Mouse (Mus musculus) embryonic facial prominence, embryonic 10.5 days (tissue): ENCODE data around the gene Tarbp2. TPM values are rescaled to one million over a fixed set of nuclear protein-coding genes. Genes with fewer than 3 reads are reported as not detected.

Source experiments
- DNase-seq: peaks from one replicate; pipeline ENCODE4 v3.0.0-alpha.2; 2017; ENCODE audit warnings: low spot score
- H3K27ac ChIP-seq: fragments of 300-500 bp; sonication (generic); replicated peaks from 2 replicates; pipeline ENCODE4 v1.5.1; 2016; ENCODE audit warnings: mild to moderate bottlenecking
- H3K27me3 ChIP-seq: fragments of 300-500 bp; sonication (generic); replicated peaks from 2 replicates; pipeline ENCODE4 v1.6.1; 2016; ENCODE audit warnings: low read depth, mild to moderate bottlenecking; ENCODE audit not compliant: poor library complexity, severe bottlenecking
- H3K36me3 ChIP-seq: fragments of 300-500 bp; sonication (generic); replicated peaks from 2 replicates; pipeline ENCODE4 v1.6.1; 2016; ENCODE audit warnings: mild to moderate bottlenecking, moderate library complexity
- H3K4me1 ChIP-seq: fragments of 300-500 bp; sonication (generic); 2 replicates; pipeline ENCODE4 v1.6.1; 2016
- H3K4me3 ChIP-seq: fragments of 300-500 bp; sonication (generic); 2 replicates; pipeline ENCODE4 v1.5.1; 2016; ENCODE audit warnings: mild to moderate bottlenecking, moderate library complexity
- H3K9me3 ChIP-seq: fragments of 300-500 bp; sonication (generic); 2 replicates; pipeline ENCODE4 v1.6.1; 2016; ENCODE audit warnings: mild to moderate bottlenecking
- WGBS: fragments of 180-500 bp; shearing (Covaris S2); methylation state at CpG from one replicate; pipeline ENCODE4 v1.1.7; 2016; 5-methylcytosine and 5-hydroxymethylcytosine counted together
- polyA plus RNA-seq: library from polyadenylated mRNA; unstranded; fragments of >200 nt; fragmentation: Nextera tagmentation; extraction: Ambion mirVana; gene quantifications from 2 replicates; pipeline ENCODE4 v1.2.1, GENCODE M21; 2016

Tarbp2 gene
- polyA plus RNA-seq, 1 experiment from 2014 or later = 140 TPM

DNA sequence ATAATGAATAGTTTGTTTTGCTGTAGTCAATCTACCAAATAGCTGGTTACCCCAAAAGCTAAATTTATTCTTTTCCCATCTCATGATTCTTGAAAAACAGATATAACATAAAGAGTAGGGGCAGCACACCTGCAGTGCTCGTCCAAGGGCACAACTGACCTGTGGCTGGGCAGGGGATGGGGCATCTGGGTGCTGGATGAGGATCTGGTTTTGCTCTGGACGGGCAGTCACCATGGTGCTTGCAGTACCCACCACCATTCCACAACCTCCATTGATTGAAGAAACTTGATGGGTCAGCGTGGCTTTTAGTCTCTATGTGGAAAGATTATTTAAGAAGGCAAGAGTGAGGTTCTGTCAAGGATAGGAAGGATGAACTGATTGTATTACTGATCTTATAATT lies 28.3 kb downstream of the Tarbp2 start:
- H3K27me3 ChIP-seq = no peaks in the 10 kb centered on the region
- 89% methylated on average over 3 of the region's 3 CpGs for WGBS
- peaks cover 77% of the 10 kb centered on the region for H3K36me3 ChIP-seq
- no peak for DNase-seq
- H3K4me1 ChIP-seq = no peaks in the 10 kb centered on the region
- no peak overlapping the region for H3K27ac ChIP-seq
- H3K9me3 ChIP-seq = no peaks in the 10 kb centered on the region
- H3K4me3 ChIP-seq = no peak overlapping the region

DNA sequence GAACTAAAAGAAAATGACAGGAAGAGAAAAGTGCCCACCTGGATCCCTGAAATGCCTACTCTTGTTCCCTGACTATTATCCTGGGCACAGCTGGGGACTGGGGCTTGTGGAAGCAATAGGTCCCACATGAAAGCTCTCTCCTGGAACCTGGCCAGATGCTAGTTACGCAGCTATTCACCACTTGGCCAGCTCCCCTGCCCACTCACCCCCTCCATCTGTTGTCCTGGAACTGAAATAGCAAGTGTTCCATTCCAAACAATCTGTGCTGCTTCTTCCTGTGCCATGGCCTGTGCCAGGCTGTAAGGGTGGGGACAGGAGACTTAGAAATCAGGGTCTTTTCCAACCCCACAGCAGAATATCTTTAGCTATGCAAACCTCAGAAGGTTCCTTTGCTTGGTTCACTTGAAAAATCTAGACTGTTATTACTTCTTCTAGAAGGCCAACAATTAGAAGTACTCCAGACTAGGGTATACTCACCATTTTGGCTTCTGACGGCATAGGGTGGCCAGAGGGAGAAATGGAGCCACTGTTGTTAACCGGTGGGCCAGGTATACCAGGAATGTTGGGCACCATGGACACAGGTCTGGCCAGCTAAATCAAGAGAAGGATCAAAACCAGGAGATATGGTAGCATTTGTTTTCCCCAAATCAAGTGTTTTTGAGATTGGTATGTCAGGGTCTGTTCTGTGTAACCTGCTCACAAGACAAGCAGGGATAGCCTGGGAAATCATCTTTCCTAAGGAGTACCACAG lies 28.9 kb downstream of the Tarbp2 start:
- no peaks in the 10 kb centered on the region for H3K27me3 ChIP-seq
- no peaks in the 10 kb centered on the region for H3K4me1 ChIP-seq
- 92% methylated on average over 3 of the region's 3 CpGs for WGBS
- no peak overlapping the region for H3K4me3 ChIP-seq
- DNase-seq = no peak
- no peaks in the 10 kb centered on the region for H3K9me3 ChIP-seq
- H3K36me3 ChIP-seq = peaks cover 77% of the 10 kb centered on the region
- no peak overlapping the region for H3K27ac ChIP-seq

DNA sequence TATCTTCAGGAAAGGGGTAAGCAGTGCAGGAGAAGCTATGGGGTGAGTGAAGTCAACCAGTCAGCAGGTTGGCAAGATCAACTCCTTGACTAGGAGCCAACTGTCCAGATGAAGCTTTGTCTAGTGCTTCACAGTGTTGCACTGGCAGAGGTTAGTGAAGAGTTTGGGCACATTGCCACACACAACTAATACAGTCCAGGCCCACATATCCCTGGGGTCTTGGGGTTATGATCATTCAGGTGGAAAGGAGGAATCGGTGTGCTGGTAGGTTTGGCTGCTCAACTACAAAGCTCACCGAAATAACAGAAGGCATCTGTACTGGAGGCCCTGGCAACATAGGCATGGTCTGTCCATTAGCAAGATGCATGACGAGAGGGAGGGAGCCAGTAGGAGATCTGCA lies 29.5 kb downstream of the Tarbp2 start:
- peaks cover 77% of the 10 kb centered on the region for H3K36me3 ChIP-seq
- DNase-seq = no peak
- no peaks in the 10 kb centered on the region for H3K4me1 ChIP-seq
- no peak overlapping the region for H3K27ac ChIP-seq
- no peaks in the 10 kb centered on the region for H3K27me3 ChIP-seq
- H3K9me3 ChIP-seq = no peaks in the 10 kb centered on the region
- no peak overlapping the region for H3K4me3 ChIP-seq
- 94% methylated on average over 3 of the region's 3 CpGs for WGBS

DNA sequence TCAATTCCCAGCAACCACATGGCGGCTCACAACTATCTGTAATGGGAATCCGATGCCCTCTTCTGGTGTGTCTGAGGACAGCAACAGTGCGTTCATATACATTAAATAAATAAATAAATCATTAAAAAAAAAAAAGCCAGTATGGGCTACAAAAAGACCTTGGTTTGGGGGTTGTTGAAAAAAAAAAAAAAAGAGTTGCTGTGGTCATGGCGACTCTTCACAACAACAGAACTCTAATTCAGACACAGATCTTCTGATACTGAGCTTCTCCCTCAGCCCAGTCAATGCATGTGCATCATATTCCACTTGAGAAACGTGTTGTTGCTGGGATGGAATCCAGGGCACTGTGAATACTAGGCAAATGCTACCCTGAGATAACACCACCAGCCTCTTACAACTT lies 34.6 kb downstream of the Tarbp2 start:
- H3K36me3 ChIP-seq = peaks cover 74% of the 10 kb centered on the region
- H3K4me1 ChIP-seq = no peaks in the 10 kb centered on the region
- 93% methylated on average over 5 of the region's 5 CpGs for WGBS
- no peaks in the 10 kb centered on the region for H3K9me3 ChIP-seq
- no peak for DNase-seq
- no peak overlapping the region for H3K27ac ChIP-seq
- H3K4me3 ChIP-seq = no peak overlapping the region
- H3K27me3 ChIP-seq = no peaks in the 10 kb centered on the region

DNA sequence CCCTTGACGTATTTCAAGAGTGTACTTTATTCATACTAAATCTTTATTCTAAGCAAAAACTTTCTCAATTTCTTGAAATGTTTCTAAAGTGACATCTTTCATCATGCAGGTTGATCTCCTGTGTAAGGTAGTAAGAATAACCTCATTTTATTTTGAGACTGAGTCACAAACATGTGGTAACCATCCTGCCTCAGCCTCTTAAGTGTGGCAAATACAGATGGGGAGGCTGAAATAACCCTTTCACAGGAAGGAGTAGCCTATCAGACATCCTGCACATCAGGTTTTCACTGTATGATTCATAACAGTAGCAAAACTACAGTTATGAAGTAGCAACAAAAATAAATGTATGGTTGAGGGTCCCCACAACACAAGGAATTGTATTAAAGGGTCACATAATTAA lies 37.6 kb downstream of the Tarbp2 start:
- no peaks in the 10 kb centered on the region for H3K27me3 ChIP-seq
- no peaks in the 10 kb centered on the region for H3K9me3 ChIP-seq
- H3K27ac ChIP-seq = no peak overlapping the region
- 95% methylated on average over 1 of the region's 1 CpGs for WGBS
- H3K36me3 ChIP-seq = peaks cover 62% of the 10 kb centered on the region
- DNase-seq = no peak
- no peak overlapping the region for H3K4me3 ChIP-seq
- no peaks in the 10 kb centered on the region for H3K4me1 ChIP-seq

DNA sequence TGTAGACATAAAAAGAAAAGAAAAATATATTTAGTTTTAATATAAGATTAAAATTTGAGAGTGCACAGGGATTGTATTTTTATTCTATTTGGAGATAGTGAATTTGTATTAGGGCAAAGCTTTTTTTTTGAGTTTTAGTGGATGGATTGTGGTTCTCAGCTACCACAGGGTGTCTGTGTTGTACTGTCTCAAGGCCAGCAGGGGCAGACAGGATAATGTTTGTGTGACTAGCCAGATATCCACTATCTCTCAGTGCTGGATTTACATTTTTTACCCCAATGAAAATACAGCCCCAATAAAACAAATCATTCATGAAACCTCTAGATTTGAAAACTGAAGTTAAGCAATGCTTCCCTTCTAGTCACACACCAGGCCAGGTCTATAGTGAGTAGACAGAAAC lies 39.6 kb downstream of the Tarbp2 start:
- Histone ChIP-seq H3K27ac (no peak overlapping the region), H3K9me3 (no peaks in the 10 kb centered on the region), H3K27me3 (no peaks in the 10 kb centered on the region), H3K4me1 (no peaks in the 10 kb centered on the region), H3K36me3 (peaks cover 53% of the 10 kb centered on the region), H3K4me3 (no peak overlapping the region)
- DNase-seq = no peak

DNA sequence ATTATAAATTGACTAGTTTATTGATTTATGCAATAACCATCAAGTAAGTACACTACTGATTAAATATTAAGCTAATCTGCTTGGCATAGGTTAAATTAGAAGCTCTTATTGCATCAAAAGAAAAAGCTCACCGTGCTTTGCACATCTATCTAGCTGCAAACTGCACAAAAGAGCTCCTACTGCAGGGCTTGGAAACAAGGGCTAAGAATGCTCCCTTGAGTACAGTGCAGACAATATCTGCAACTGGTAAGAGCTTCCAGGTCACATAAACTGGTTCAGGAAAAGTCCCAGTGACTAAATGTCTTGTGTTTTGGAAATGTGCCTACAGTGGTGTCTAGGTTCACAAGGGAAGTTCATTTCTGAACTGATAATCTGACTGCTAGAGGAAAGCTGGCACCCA lies 44.5 kb downstream of the Tarbp2 start:
- no peaks in the 10 kb centered on the region for H3K27me3 ChIP-seq
- H3K4me3 ChIP-seq = no peak overlapping the region
- peaks cover 19% of the 10 kb centered on the region for H3K36me3 ChIP-seq
- DNase-seq = no peak
- no peaks in the 10 kb centered on the region for H3K4me1 ChIP-seq
- H3K9me3 ChIP-seq = no peaks in the 10 kb centered on the region
- no peak overlapping the region for H3K27ac ChIP-seq
- 90% methylated on average over 1 of the region's 1 CpGs for WGBS

DNA sequence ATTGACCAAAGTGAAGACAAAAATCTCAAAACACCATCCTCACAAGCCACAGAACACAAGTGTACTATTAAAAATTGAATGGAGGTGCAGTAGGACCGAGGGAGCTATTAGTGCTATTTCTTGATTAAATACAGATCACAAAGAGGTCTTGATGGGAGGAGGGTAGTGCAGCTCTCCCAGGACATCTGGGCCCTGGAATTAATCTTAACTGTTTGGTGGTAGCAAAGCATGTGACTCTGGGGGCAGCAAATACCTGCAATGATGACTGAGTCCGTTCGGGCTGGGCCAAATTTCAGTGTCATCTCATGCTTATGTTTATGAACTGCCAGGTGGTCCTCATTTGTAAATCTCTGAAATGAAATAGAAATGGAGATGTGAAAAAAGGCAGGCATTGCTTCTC lies 45.1 kb downstream of the Tarbp2 start:
- Histone ChIP-seq H3K4me1 (no peaks in the 10 kb centered on the region), H3K9me3 (no peaks in the 10 kb centered on the region), H3K27me3 (no peaks in the 10 kb centered on the region), H3K4me3 (no peak overlapping the region), H3K27ac (no peak overlapping the region), H3K36me3 (peaks cover 19% of the 10 kb centered on the region)
- DNase-seq = no peak
- 86% methylated on average over 3 of the region's 3 CpGs for WGBS

DNA sequence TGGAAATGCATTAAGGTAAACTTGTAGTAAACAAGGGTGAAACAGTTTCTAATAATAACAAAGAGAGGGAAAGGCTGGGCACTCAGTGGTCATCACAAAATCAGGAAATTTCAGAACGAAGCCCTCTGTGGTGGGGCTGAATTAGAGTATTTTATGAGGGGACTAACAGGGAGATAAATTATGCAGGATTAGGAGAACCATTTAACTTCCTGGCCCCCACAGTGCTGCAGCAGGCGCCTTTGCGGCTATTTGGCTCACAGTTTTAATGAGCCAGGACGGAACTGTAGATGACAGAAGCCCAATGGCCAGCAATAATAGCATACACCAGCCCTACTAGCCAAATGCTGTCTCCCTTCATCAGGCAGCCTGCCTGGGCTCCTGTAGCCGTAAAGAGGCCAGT lies 45.7 kb downstream of the Tarbp2 start:
- no peak for DNase-seq
- WGBS = 87% methylated on average over 5 of the region's 5 CpGs

DNA sequence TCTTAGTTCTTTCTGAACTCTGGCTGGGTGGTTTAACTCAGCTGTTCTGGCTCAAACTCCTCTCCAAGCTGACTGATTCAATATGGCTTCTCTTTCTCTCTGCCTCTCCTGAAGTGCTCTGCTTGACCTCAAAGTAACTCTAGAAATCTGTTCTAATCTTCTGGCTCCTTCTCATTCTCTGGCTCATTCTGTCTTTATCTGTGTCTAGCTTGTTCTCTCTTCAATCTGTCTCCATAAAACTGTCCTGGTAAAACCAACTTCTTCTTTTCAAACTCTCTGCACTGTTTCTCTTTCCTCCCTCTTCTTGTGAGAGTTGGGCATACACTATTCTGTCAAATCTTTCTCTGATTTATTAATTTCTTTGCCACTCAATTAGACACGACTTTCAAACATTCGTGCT lies 49.9 kb downstream of the Tarbp2 start:
- Histone ChIP-seq H3K27ac (no peak overlapping the region), H3K4me3 (no peak overlapping the region), H3K36me3 (peaks cover 5% of the 10 kb centered on the region), H3K9me3 (no peaks in the 10 kb centered on the region), H3K4me1 (peaks cover 3% of the 10 kb centered on the region; the same call in 1 of the 2 replicates), H3K27me3 (no peaks in the 10 kb centered on the region)
- no peak for DNase-seq
- 87% methylated on average over 2 of the region's 2 CpGs for WGBS

More for the DNA sequence above, 45.7 kb downstream of the Tarbp2 start:
- Histone ChIP-seq H3K36me3 (peaks cover 19% of the 10 kb centered on the region), H3K27ac (no peak overlapping the region), H3K27me3 (no peaks in the 10 kb centered on the region), H3K4me3 (no peak overlapping the region), H3K9me3 (no peaks in the 10 kb centered on the region), H3K4me1 (no peaks in the 10 kb centered on the region)

DNA sequence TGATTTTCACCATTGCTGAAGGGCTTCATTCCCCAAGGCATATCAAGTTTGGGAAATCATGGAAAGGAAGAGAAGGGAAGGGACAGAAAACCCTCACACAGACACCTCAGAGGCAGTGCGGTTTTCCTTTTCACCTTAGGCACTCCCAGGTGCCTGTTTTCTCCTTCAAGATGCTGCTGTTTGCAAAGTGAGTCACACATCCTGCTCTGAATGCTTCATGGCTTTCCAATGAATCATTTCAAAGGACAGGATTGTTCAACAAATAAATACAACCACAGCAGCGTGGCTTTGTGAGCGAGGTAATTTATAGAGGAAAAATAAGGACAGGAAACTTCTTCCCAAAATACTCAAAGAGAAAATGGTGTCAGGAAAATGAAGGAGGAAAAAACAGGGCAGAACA lies 54.1 kb downstream of the Tarbp2 start:
- Histone ChIP-seq H3K4me1 (peaks cover 3% of the 10 kb centered on the region; the same call in 1 of the 2 replicates), H3K9me3 (no peaks in the 10 kb centered on the region), H3K4me3 (no peak overlapping the region), H3K27me3 (no peaks in the 10 kb centered on the region), H3K36me3 (no peaks in the 10 kb centered on the region; the same call in 1 of the 2 replicates), H3K27ac (no peak overlapping the region)
- WGBS = 84% methylated on average over 3 of the region's 3 CpGs
- no peak for DNase-seq
